Mouse (Mus musculus) bone marrow, adult 2 months (tissue): ENCODE data around the gene Tnfrsf19.

Experiments
- CTCF ChIP-seq: fragments of 200-500 bp; IDR thresholded peaks from 2 replicates; pipeline ENCODE4 v1.5.1; 2011; ENCODE audit warnings: low read length, control low read depth; ENCODE audit not compliant: control insufficient read depth, insufficient read depth
- POLR2A ChIP-seq: fragments of 200-500 bp; IDR thresholded peaks from 2 replicates; pipeline ENCODE4 v1.6.1; 2011; ENCODE audit warnings: low read depth, mild to moderate bottlenecking, control low read depth, low read length, borderline replicate concordance; ENCODE audit not compliant: control insufficient read depth

DNA sequence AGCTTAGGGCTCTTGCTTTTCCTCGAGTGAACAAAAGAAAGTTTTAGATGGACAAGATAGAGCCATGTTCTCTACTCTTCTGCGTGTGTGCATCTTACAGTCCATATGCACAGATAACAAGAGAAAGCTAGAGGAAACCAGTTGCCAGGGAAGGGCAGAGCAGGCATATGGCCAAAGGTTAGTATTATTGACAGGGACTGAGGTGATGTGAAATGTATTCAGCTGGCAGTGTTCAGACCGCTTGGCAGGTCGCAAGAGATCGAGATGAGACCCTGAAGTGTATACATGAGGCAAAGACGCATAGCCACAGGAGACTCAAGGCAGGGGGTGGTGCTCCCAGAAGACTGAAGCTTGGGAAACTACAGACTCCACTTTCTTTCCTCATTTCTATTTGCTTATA lies 62.0 kb downstream of the Tnfrsf19 start:
- TF ChIP-seq CTCF (no peak), POLR2A (no peak)
